Mouse (Mus musculus): ENCODE data around the gene Jmjd1c.

GRCm38 (mm10) chr10:67085124-67085523, 10.8 kb upstream of the Jmjd1c start:
- TF ChIP-seq MAFK (IDR thresholded peaks at IDR 0.05; ENCODE audit: insufficient read depth, low read depth, low read length) (no peak), ZNF384 (IDR thresholded peaks at IDR 0.05; ENCODE audit: low read depth, low read length) (no peak)
